In genomic region chr7:127564381-127565150, GRCm38 (mm10) we compare ENCODE assay signal across 10 mouse cellular contexts. TPM values are rescaled to one million over a fixed set of nuclear protein-coding genes. Genes with fewer than 3 reads are reported as not detected.
DNase-seq lines count a peak whose midpoint lies in the region; ATAC-seq and TF ChIP-seq lines count a peak whose summit lies in the region.
"Had no signal": no experiment of that assay in that cellular context is flagged by ENCODE, and none has a peak within 500 bp of the region (broad histone marks: within the 10 kb centered on the region; RNA-seq: fewer than 3 reads in every experiment).

No protein-coding gene starts in this region.

- peak; percentile 58 for DNase-seq in kidney, adult 11 months
- DNase-seq in adrenal gland, postnatal 36 days, result peak; percentile 43 to 60
- DNase-seq in fibroblast of lung, adult 2 months (ENCODE audit: low read depth), result peak; percentile 41
- peak; percentile 79 for DNase-seq in lung, postnatal 0 days (ENCODE audit: low spot score)
- no peak for DNase-seq in gastrocnemius, adult 18-20 months (ENCODE audit: low spot score)

- ATAC-seq in kidney, embryonic 15.5 days (replicated peaks; ENCODE audit: low FRiP score), result no peak
- ATAC-seq in lung, postnatal 0 days, result peak; percentile 63
- ATAC-seq in forebrain, embryonic 13.5 days, result no peak
- ATAC-seq in erythroid progenitor cell, adult 5-6 weeks (replicated peaks; ENCODE audit: low FRiP score, poor library complexity, severe bottlenecking), result no peak

- no peak overlapping the region for H3K9ac ChIP-seq in kidney, embryonic 15.5 days
- no peak overlapping the region for H3K9ac ChIP-seq in lung, postnatal 0 days (replicated peaks; ENCODE audit: low read depth)
- H3K9ac ChIP-seq in forebrain, embryonic 13.5 days, result no peak overlapping the region
- H3K9ac ChIP-seq: lung, embryonic 15.5 days had no signal

- H3K4me3 ChIP-seq in kidney, embryonic 15.5 days (replicated peaks), result no peak overlapping the region
- H3K4me3 ChIP-seq in lung, postnatal 0 days (ENCODE audit: low read depth, low read length), result no peak overlapping the region
- H3K4me3 ChIP-seq in forebrain, embryonic 13.5 days, result no peak overlapping the region
- H3K4me3 ChIP-seq: lung, embryonic 15.5 days had no signal

- WGBS in kidney, embryonic 15.5 days, result 69% methylated on average over 6 of the region's 6 CpGs
- 56% methylated on average over 6 of the region's 6 CpGs for WGBS in lung, postnatal 0 days
- WGBS in forebrain, embryonic 13.5 days, result 78% methylated on average over 6 of the region's 6 CpGs

- H3K36me3 ChIP-seq in kidney, embryonic 15.5 days, result peaks cover 86% of the 10 kb centered on the region
- peaks cover 9% of the 10 kb centered on the region for H3K36me3 ChIP-seq in lung, postnatal 0 days (ENCODE audit: insufficient read depth, low read length)
- H3K36me3 ChIP-seq in forebrain, embryonic 13.5 days (ENCODE audit: poor library complexity, severe bottlenecking), result peaks cover 71% of the 10 kb centered on the region

- H3K4me1 ChIP-seq in kidney, embryonic 15.5 days, result no peaks in the 10 kb centered on the region
- H3K4me1 ChIP-seq in lung, postnatal 0 days (ENCODE audit: insufficient read depth, low read depth, low read length), result no peaks in the 10 kb centered on the region
- H3K4me1 ChIP-seq in forebrain, embryonic 13.5 days, result no peaks in the 10 kb centered on the region

- no peaks in the 10 kb centered on the region for H3K27me3 ChIP-seq in kidney, embryonic 15.5 days
- no peaks in the 10 kb centered on the region for H3K27me3 ChIP-seq in lung, postnatal 0 days (replicated peaks; ENCODE audit: insufficient read depth, low read length)
- H3K27me3 ChIP-seq in forebrain, embryonic 13.5 days, result no peaks in the 10 kb centered on the region
- H3K27me3 ChIP-seq: lung, embryonic 15.5 days had no signal

- no peak overlapping the region for H3K27ac ChIP-seq in kidney, embryonic 15.5 days
- H3K27ac ChIP-seq in lung, postnatal 0 days (ENCODE audit: low read length), result no peak overlapping the region
- no peak overlapping the region for H3K27ac ChIP-seq in forebrain, embryonic 13.5 days
- H3K27ac ChIP-seq: lung, embryonic 15.5 days had no signal

- TF ChIP-seq EP300 in lung, postnatal 0 days (IDR thresholded peaks at IDR 0.05), result no peak

- no peak overlapping the region for H3K4me2 ChIP-seq in kidney, embryonic 15.5 days
- no peak overlapping the region for H3K4me2 ChIP-seq in lung, postnatal 0 days (replicated peaks; ENCODE audit: low read depth, low read length)
- no peak overlapping the region for H3K4me2 ChIP-seq in forebrain, embryonic 13.5 days
- H3K4me2 ChIP-seq: lung, embryonic 15.5 days had no signal

- H3K9me3 ChIP-seq in kidney, embryonic 15.5 days (replicated peaks), result no peaks in the 10 kb centered on the region
- H3K9me3 ChIP-seq in lung, postnatal 0 days (ENCODE audit: low read length), result no peaks in the 10 kb centered on the region
- H3K9me3 ChIP-seq in forebrain, embryonic 13.5 days (replicated peaks), result no peaks in the 10 kb centered on the region
- H3K9me3 ChIP-seq: lung, embryonic 15.5 days had no signal

- TF ChIP-seq CTCF in lung, postnatal 0 days (IDR thresholded peaks at IDR 0.05), result 0 out of 2 replicates have a peak, but pooled peaks have one; percentile 19

RNA-seq across cellular contexts. Expression of gene Tmem265, which starts 3.4 kb away (rescaled TPM):
- 8.7 and 10.4 TPM in 2 replicates for polyA plus RNA-seq in kidney, embryonic 15.5 days (2015; fragmentation: Nextera tagmentation; extraction: Ambion mirVana)
- not detected for total RNA-seq in adrenal gland, postnatal 36 days (2021)
- polyA plus RNA-seq in lung, postnatal 0 days (2015; fragmentation: Nextera tagmentation; extraction: Ambion mirVana), result 5.4 and 6.1 TPM in 2 replicates
- total RNA-seq in gastrocnemius, adult 18-20 months (2021), result not detected
- polyA plus RNA-seq in forebrain, embryonic 13.5 days (2015; fragmentation: Nextera tagmentation; extraction: Ambion mirVana), result 5.0 and 5.7 TPM in 2 replicates
- 6.5 TPM in 1 of 2 replicates, not detected in the other for total RNA-seq in erythroid progenitor cell, adult 5-6 weeks (2015; ENCODE audit: low replicate concordance)
- total RNA-seq in erythroid progenitor cell, adult 5-6 weeks (2017; ENCODE audit: low replicate concordance), result 1.3 TPM in 1 of 2 replicates, not detected in the other
- total RNA-seq: MEL had no signal

RNA-seq across cellular contexts. Expression of gene Phkg2, which starts 8.6 kb away (rescaled TPM):
- polyA plus RNA-seq in kidney, embryonic 15.5 days (2015; fragmentation: Nextera tagmentation; extraction: Ambion mirVana), result 34.6 and 42.5 TPM in 2 replicates
- total RNA-seq in adrenal gland, postnatal 36 days (2021), result 10 to 100 TPM; 35.4 to 43.1 TPM
- 31.7 and 34.4 TPM in 2 replicates for polyA plus RNA-seq in lung, postnatal 0 days (2015; fragmentation: Nextera tagmentation; extraction: Ambion mirVana)
- 10 to 100 TPM in 1 of 2 experiments, 1 to 10 TPM in 1; 9.0 to 10.4 TPM for total RNA-seq in gastrocnemius, adult 18-20 months (2021)
- polyA plus RNA-seq in forebrain, embryonic 13.5 days (2015; fragmentation: Nextera tagmentation; extraction: Ambion mirVana), result 58.6 and 63.4 TPM in 2 replicates
- 58.7 and 76.0 TPM in 2 replicates for total RNA-seq in erythroid progenitor cell, adult 5-6 weeks (2015; ENCODE audit: low replicate concordance)
- 27.9 and 44.7 TPM in 2 replicates for total RNA-seq in erythroid progenitor cell, adult 5-6 weeks (2017; ENCODE audit: low replicate concordance)

RNA-seq across cellular contexts. Expression of gene Ccdc189, which starts 23.8 kb away (rescaled TPM):
- 14.1 and 16.4 TPM in 2 replicates for polyA plus RNA-seq in kidney, embryonic 15.5 days (2015; fragmentation: Nextera tagmentation; extraction: Ambion mirVana)
- 1 to 10 TPM; 7.0 to 7.8 TPM for total RNA-seq in adrenal gland, postnatal 36 days (2021)
- polyA plus RNA-seq in lung, postnatal 0 days (2015; fragmentation: Nextera tagmentation; extraction: Ambion mirVana), result 28.8 and 29.5 TPM in 2 replicates
- 1 to 10 TPM; 2.9 to 3.3 TPM for total RNA-seq in gastrocnemius, adult 18-20 months (2021)
- polyA plus RNA-seq in forebrain, embryonic 13.5 days (2015; fragmentation: Nextera tagmentation; extraction: Ambion mirVana), result 13.8 and 15.6 TPM in 2 replicates
- total RNA-seq in erythroid progenitor cell, adult 5-6 weeks (2015; ENCODE audit: low replicate concordance), result 21.8 and 32.1 TPM in 2 replicates
- 26.7 and 41.9 TPM in 2 replicates for total RNA-seq in erythroid progenitor cell, adult 5-6 weeks (2017; ENCODE audit: low replicate concordance)

RNA-seq across cellular contexts. Expression of gene Rnf40, which starts 24.0 kb away (rescaled TPM):
- 47.2 and 48.3 TPM in 2 replicates for polyA plus RNA-seq in kidney, embryonic 15.5 days (2015; fragmentation: Nextera tagmentation; extraction: Ambion mirVana)
- 10 to 100 TPM; 55.8 to 60.8 TPM for total RNA-seq in adrenal gland, postnatal 36 days (2021)
- 25.9 and 27.1 TPM in 2 replicates for polyA plus RNA-seq in lung, postnatal 0 days (2015; fragmentation: Nextera tagmentation; extraction: Ambion mirVana)
- total RNA-seq in gastrocnemius, adult 18-20 months (2021), result 10 to 100 TPM; 30.5 to 33.4 TPM
- polyA plus RNA-seq in forebrain, embryonic 13.5 days (2015; fragmentation: Nextera tagmentation; extraction: Ambion mirVana), result 43.1 and 51.9 TPM in 2 replicates
- total RNA-seq in erythroid progenitor cell, adult 5-6 weeks (2015; ENCODE audit: low replicate concordance), result 22.0 and 49.9 TPM in 2 replicates
- total RNA-seq in erythroid progenitor cell, adult 5-6 weeks (2017; ENCODE audit: low replicate concordance), result 60.3 and 108 TPM in 2 replicates

RNA-seq across cellular contexts. Expression of gene Gm42715, which starts 45.2 kb away (rescaled TPM):
- polyA plus RNA-seq in kidney, embryonic 15.5 days (2015; fragmentation: Nextera tagmentation; extraction: Ambion mirVana), result 18.7 and 19.4 TPM in 2 replicates
- 10 to 100 TPM; 19.6 to 20.2 TPM for total RNA-seq in adrenal gland, postnatal 36 days (2021)
- polyA plus RNA-seq in lung, postnatal 0 days (2015; fragmentation: Nextera tagmentation; extraction: Ambion mirVana), result 9.3 and 10.3 TPM in 2 replicates
- total RNA-seq in gastrocnemius, adult 18-20 months (2021), result 1 to 10 TPM; 2.8 to 3.8 TPM
- polyA plus RNA-seq in forebrain, embryonic 13.5 days (2015; fragmentation: Nextera tagmentation; extraction: Ambion mirVana), result 19.5 and 21.2 TPM in 2 replicates
- 58.7 and 63.1 TPM in 2 replicates for total RNA-seq in erythroid progenitor cell, adult 5-6 weeks (2015; ENCODE audit: low replicate concordance)
- 25.4 and 45.8 TPM in 2 replicates for total RNA-seq in erythroid progenitor cell, adult 5-6 weeks (2017; ENCODE audit: low replicate concordance)
